Mouse (Mus musculus): Measurements from ENCODE around the gene Cyp4v3. TPM values are rescaled to one million over a fixed set of nuclear protein-coding genes. Genes with fewer than 3 reads are reported as not detected.

Gene Cyp4v3
- polyA plus RNA-seq, 1 experiment from 2014 or later, result 0.24 TPM

DNA sequence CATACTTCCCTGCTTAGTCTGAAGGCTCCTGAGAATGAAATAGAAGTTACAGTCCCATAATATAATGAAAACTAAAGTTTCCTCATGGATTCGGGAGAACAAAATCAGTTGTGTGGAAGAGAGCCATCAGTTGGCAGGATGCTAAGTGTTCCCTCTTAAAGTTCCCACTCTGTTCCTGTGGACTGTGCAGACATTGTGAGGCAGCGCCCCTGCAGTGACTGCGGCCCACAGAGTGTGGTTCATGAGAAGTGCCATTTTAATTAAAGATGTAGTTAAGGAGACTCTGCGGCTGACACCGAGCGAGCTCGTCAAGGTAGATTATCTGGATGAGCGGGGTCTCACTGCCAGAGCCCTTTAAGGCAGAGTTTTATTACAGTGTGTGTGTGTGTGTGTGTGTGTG is 30.6 kb downstream of the Cyp4v3 start:
- no peaks in the 10 kb centered on the region for H3K36me3 ChIP-seq
- H3K9me3 ChIP-seq (replicated peaks), result no peaks in the 10 kb centered on the region
- no peak overlapping the region for H3K4me3 ChIP-seq
- H3K27me3 ChIP-seq (ENCODE audit: low read depth, poor library complexity, severe bottlenecking), result no peaks in the 10 kb centered on the region
- DNase-seq (ENCODE audit: low spot score), result no peak
- 71% methylated on average over 8 of the region's 8 CpGs for whole genome bisulfite sequencing
- H3K27ac ChIP-seq, result no peak overlapping the region
- no peaks in the 10 kb centered on the region for H3K4me1 ChIP-seq

DNA sequence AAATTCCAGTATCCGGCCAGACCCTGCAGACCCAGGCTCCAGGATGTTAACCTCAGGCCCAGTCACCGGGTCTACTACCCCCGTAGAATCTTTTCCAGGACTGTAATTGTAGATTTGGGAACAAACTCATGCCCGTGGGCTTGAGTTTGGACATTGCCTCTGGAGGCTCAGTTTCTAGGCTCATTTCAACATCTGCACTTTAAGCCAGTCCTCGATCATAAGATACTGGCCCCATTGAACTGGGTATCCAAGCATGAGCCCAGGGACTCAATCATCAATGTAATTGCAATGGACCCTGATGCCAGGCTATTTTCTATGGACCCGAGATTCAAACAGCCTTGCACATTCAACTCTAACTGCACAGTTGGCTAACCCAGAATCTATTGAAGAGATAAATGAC is 37.7 kb downstream of the Cyp4v3 start:
- Histone ChIP-seq H3K27ac (no peak overlapping the region), H3K9me3 (replicated peaks) (no peaks in the 10 kb centered on the region), H3K4me3 (no peak overlapping the region), H3K4me1 (no peaks in the 10 kb centered on the region), H3K27me3 (ENCODE audit: low read depth, poor library complexity, severe bottlenecking) (no peaks in the 10 kb centered on the region), H3K36me3 (no peaks in the 10 kb centered on the region)
- DNase-seq (ENCODE audit: low spot score), result no peak
- WGBS, result 92% methylated on average over 6 of the region's 6 CpGs

DNA sequence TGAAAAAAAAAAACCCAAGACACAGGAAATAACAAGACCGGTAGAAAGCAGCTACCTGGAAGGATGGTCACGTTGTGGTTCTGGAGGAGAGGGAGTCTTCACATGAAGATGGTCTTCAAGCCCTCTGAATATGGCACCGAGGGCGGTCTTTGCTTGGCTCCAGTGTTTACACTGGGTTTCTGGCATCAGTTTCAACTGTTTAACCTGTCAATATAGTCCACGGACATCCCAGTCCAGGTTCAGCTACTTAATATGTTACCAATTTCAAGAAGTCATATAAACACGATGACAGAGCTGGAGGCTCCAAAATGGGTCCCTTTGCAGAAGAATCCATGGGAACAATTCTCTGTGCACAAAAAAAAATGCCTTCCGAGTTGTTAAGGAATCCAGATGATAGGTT is 38.3 kb downstream of the Cyp4v3 start, which contains the start of gene Klkb1:
Klkb1 (minus strand) TSS at position 173 of the 400 bp plus-strand sequence.
- no peak within 1 kb of the TSS for H3K27ac ChIP-seq
- no peaks in the 10 kb centered on the region for H3K9me3 ChIP-seq (replicated peaks)
- H3K27me3 ChIP-seq (ENCODE audit: low read depth, poor library complexity, severe bottlenecking), result no peaks in the 10 kb centered on the region
- no peaks in the 10 kb centered on the region for H3K36me3 ChIP-seq
- 93% methylated on average over 7 of the region's 7 CpGs for WGBS
- no peak within 1 kb of the TSS for H3K4me3 ChIP-seq
- DNase-seq (ENCODE audit: low spot score), result no peak
- H3K4me1 ChIP-seq, result no peaks in the 10 kb centered on the region

DNA sequence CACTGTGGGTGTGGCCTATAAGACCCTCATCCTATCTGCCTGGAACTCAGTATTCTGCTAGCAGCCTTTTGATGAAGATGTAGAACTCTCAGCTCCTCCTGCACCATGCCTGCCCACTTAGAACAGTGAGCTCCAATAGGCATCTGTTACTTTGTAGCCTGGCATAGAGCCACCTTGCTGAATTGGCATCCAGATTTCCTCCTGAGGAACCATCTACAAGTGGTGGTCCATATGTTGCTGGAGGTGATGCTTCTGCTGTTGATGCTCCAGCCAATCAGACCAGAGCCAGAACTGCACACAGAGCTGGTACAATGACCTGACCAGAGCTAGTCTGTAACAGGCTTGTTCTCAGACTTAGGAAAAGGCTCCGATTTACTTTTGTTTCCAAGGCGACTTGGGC is 41.2 kb downstream of the Cyp4v3 start:
- H3K9me3 ChIP-seq (replicated peaks), result no peaks in the 10 kb centered on the region
- H3K27me3 ChIP-seq (ENCODE audit: low read depth, poor library complexity, severe bottlenecking), result no peaks in the 10 kb centered on the region
- no peak overlapping the region for H3K27ac ChIP-seq
- no peaks in the 10 kb centered on the region for H3K4me1 ChIP-seq
- WGBS, result 91% methylated on average over 2 of the region's 2 CpGs
- H3K36me3 ChIP-seq, result no peaks in the 10 kb centered on the region
- no peak for DNase-seq (ENCODE audit: low spot score)
- H3K4me3 ChIP-seq, result no peak overlapping the region

DNA sequence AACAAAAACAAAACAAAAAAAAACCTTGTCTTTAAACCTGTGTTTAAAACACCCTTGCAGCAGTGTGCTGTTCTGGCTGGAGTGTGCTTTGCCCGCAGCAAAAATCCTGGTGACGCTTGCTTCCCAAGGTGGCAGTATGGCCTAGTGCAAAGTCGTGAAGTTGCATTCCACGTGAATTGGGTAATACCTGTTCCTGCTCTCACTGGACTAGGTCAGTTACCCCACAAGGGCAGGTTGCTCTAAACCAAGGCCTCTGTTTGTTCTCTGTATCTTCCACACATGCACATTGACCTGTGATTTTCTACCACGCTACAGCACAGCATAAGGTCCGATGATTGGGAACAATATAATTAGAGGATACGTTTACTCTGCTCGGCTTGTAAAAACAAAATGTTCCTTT is 51.4 kb downstream of the Cyp4v3 start:
- no peaks in the 10 kb centered on the region for H3K4me1 ChIP-seq
- no peaks in the 10 kb centered on the region for H3K27me3 ChIP-seq (ENCODE audit: low read depth, poor library complexity, severe bottlenecking)
- H3K27ac ChIP-seq, result no peak overlapping the region
- H3K4me3 ChIP-seq, result no peak overlapping the region
- no peaks in the 10 kb centered on the region for H3K9me3 ChIP-seq (replicated peaks)
- H3K36me3 ChIP-seq, result no peaks in the 10 kb centered on the region
- DNase-seq (ENCODE audit: low spot score), result no peak
- WGBS, result 85% methylated on average over 8 of the region's 8 CpGs

DNA sequence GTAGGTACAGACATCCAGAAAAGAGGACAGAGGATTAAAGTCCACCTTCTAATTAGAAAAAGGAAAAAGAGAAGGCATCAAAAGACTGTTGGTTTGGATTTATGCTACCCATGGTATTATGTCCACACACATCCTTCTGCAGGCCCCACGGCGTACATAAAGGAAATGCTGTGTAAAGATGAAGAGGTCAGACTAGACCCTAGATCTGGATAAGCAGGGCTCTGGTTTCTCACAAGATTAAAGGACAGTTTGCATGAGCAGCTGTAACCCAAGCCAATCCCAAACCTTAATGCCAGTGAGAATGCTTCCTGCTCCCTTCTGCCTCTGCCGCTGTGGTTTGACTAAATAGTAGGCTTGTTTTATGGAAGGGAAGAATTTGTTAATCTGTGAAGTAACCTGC is 55.6 kb downstream of the Cyp4v3 start:
- DNase-seq (ENCODE audit: low spot score), result no peak
- H3K4me1 ChIP-seq, result no peaks in the 10 kb centered on the region
- H3K9me3 ChIP-seq (replicated peaks), result no peaks in the 10 kb centered on the region
- no peaks in the 10 kb centered on the region for H3K36me3 ChIP-seq
- WGBS, result 76% methylated on average over 3 of the region's 3 CpGs
- no peak overlapping the region for H3K4me3 ChIP-seq
- no peak overlapping the region for H3K27ac ChIP-seq
- no peaks in the 10 kb centered on the region for H3K27me3 ChIP-seq (ENCODE audit: low read depth, poor library complexity, severe bottlenecking)

DNA sequence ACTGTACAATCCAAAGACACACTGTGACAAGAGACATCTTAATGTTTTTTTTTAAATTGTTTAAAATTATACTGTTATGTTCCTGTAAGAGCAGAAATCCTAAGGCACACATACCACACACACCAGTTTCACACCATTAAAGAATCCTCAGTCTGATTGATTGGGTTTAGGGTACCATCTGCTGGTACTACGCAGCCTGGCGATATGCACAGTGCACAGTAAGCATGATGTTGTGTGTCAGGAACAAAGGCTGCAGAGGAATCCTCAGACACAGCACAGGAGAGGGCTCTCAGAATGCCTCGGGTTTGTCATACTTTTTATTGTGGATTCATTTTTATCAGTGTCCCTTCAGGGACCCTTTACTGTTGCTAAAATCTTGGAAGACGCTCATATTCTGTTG is 58.7 kb downstream of the Cyp4v3 start:
- H3K4me1 ChIP-seq, result no peaks in the 10 kb centered on the region
- no peaks in the 10 kb centered on the region for H3K9me3 ChIP-seq (replicated peaks)
- H3K27me3 ChIP-seq (ENCODE audit: low read depth, poor library complexity, severe bottlenecking), result no peaks in the 10 kb centered on the region
- WGBS, result 88% methylated on average over 4 of the region's 4 CpGs
- H3K36me3 ChIP-seq, result no peaks in the 10 kb centered on the region
- H3K27ac ChIP-seq, result no peak overlapping the region
- DNase-seq (ENCODE audit: low spot score), result no peak
- H3K4me3 ChIP-seq, result no peak overlapping the region

DNA sequence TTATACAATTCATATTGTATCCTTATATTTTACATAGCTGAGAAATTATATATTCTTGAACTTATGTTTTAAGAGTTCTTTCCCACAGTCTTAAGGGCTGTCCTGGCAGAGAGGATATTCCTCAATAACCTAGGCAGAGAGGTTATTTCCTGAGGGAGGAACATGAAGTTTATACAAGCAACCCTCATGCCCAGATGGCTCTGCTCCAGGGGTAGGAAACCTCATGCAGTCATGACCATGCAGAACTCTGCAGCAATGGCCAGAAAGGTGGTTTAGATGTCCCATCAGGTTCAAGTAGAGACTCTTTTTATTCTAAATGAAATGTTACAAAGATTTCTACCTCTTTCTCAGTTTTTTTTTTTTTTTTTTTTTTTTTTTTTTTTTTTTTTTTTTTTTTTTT is 64.0 kb downstream of the Cyp4v3 start:
- Histone ChIP-seq H3K36me3 (no peaks in the 10 kb centered on the region), H3K27me3 (ENCODE audit: low read depth, poor library complexity, severe bottlenecking) (no peaks in the 10 kb centered on the region), H3K4me3 (no peak overlapping the region), H3K9me3 (replicated peaks) (no peaks in the 10 kb centered on the region), H3K27ac (no peak overlapping the region), H3K4me1 (no peaks in the 10 kb centered on the region)
- no peak for DNase-seq (ENCODE audit: low spot score)

DNA sequence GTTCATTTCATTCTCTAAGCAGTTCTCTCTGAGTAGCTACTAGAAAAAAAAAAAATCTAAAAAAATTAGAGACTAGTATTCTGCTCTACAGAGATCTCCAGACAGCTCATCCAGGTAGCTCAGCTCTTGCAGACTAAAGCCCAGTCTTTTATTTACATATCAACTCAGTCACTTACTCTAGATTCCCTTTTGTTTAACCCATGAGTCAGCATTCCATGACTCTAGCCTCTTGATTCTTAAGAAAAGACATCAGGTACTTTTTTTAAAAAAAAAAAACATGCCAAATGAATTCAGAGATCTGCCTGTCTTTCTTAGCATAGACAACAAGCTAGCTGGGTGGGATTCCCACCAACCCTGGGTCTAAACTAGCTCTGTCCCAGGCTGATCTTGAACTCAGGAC is 64.5 kb downstream of the Cyp4v3 start:
- Histone ChIP-seq H3K4me1 (no peaks in the 10 kb centered on the region), H3K27ac (no peak overlapping the region), H3K4me3 (no peak overlapping the region), H3K27me3 (ENCODE audit: low read depth, poor library complexity, severe bottlenecking) (no peaks in the 10 kb centered on the region), H3K36me3 (no peaks in the 10 kb centered on the region), H3K9me3 (replicated peaks) (no peaks in the 10 kb centered on the region)
- no peak for DNase-seq (ENCODE audit: low spot score)

DNA sequence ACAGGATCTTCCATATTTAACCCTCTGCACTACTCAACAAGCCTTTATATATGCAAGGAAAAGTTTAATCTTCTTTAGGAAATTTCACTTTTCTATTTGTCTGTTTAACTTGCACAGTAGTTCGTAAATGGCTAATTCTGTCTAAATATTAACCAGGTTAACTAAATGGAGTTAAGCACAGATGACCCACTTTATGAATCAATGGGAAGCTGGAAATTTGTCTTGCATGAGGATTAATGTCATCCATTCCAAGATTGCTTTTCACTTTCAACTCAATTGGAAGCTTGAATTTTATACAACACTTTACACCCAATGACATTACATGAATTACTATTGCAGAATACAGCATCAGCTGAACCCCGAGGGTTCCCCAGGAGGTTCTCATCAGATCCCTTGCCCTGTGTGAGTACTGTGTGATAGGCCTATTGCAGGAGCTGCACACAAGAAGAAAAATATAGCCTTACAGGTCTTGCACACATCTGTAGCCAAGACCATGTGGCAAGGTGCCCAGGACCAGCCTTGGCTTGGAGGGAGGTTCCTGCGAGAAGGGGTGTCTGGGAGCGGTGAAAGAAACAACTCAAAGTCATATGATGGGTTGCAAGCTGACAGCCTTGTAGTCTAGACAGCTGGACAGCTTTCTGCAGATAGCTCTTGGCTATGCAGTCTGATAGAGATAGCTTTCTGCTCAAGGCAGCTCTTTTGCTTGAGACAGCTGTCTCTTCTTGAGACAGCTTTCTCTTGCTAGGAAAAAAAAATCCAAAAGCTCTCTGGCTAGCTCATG is 65.2 kb downstream of the Cyp4v3 start:
- WGBS, result 92% methylated on average over 4 of the region's 4 CpGs

DNA sequence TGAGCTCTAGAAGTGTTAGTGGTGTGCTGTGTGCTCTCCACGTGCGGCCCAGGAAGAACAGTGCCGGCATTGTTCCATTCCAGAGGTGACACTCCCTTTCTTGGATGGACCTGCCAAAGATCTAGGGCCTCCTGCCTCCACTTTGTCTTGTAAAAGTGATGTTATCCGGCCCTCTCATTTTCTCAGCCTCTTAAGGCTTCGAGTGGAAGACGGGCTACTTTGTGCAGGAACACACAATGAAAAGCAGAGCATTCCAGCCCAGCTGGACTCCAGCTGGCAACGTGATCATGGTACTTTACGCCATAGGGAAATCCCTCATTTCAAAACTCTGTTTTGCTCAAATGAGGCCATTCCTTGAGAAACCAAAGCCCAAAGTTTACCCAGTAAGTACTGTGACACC is 66.0 kb downstream of the Cyp4v3 start:
- Histone ChIP-seq H3K4me3 (no peak overlapping the region), H3K4me1 (no peaks in the 10 kb centered on the region), H3K36me3 (no peaks in the 10 kb centered on the region), H3K27me3 (ENCODE audit: low read depth, poor library complexity, severe bottlenecking) (no peaks in the 10 kb centered on the region), H3K27ac (no peak overlapping the region), H3K9me3 (replicated peaks) (no peaks in the 10 kb centered on the region)
- DNase-seq (ENCODE audit: low spot score), result no peak
- 81% methylated on average over 8 of the region's 8 CpGs for WGBS

More for the DNA sequence above, 65.2 kb downstream of the Cyp4v3 start:
- no peaks in the 10 kb centered on the region for H3K4me1 ChIP-seq
- no peaks in the 10 kb centered on the region for H3K36me3 ChIP-seq
- H3K27ac ChIP-seq, result no peak overlapping the region
- H3K4me3 ChIP-seq, result no peak overlapping the region
- no peak for DNase-seq (ENCODE audit: low spot score)
- no peaks in the 10 kb centered on the region for H3K9me3 ChIP-seq (replicated peaks)
- no peaks in the 10 kb centered on the region for H3K27me3 ChIP-seq (ENCODE audit: low read depth, poor library complexity, severe bottlenecking)

DNA sequence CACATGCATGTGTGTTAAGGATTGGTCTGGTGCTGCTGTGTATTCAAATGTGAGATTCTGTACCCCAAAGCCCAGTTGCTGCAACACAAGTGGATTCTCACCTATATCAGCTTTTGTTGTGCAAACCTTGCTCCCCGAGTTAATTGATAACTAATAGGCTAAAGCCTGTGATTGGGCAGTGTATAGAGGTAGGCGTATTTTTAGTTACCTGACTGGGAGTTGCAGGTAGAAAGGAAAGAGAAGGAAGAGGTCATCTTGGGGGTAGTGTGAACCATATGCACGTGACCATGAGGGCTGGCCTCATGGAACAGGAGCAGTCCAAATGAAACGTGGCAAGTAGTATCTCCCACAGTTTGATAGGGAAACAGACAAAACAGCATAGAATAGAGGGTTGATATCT is 68.1 kb downstream of the Cyp4v3 start:
- 92% methylated on average over 4 of the region's 4 CpGs for WGBS
- Histone ChIP-seq H3K27me3 (ENCODE audit: low read depth, poor library complexity, severe bottlenecking) (no peaks in the 10 kb centered on the region), H3K9me3 (replicated peaks) (no peaks in the 10 kb centered on the region)

DNA sequence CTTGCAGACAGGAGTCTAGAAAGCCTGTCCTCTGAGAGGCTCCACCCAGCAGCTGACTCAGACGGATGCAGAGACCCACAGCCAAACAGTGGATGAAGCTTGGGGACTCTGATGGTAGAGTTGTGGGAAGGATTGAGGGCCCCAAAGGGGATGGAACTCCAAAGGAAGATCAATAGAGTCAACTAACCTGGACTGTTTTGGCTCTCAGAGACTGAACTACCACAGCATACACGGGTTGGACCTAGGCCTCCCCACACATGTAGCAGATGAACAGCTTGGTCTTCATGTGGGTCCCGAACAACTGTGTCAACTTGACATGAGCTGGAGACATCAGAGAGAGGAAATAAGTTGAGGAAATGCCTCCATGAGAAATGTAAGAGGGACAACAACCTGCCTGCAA is 70.2 kb downstream of the Cyp4v3 start:
- Histone ChIP-seq H3K36me3 (no peaks in the 10 kb centered on the region), H3K4me3 (no peak overlapping the region), H3K9me3 (replicated peaks) (no peaks in the 10 kb centered on the region), H3K4me1 (no peaks in the 10 kb centered on the region), H3K27me3 (ENCODE audit: low read depth, poor library complexity, severe bottlenecking) (no peaks in the 10 kb centered on the region), H3K27ac (no peak overlapping the region)
- DNase-seq (ENCODE audit: low spot score), result no peak
- 84% methylated on average over 3 of the region's 3 CpGs for WGBS

More for the DNA sequence above, 68.1 kb downstream of the Cyp4v3 start:
- no peaks in the 10 kb centered on the region for H3K36me3 ChIP-seq
- H3K27ac ChIP-seq, result no peak overlapping the region
- no peaks in the 10 kb centered on the region for H3K4me1 ChIP-seq
- H3K4me3 ChIP-seq, result no peak overlapping the region
- no peak for DNase-seq (ENCODE audit: low spot score)

DNA sequence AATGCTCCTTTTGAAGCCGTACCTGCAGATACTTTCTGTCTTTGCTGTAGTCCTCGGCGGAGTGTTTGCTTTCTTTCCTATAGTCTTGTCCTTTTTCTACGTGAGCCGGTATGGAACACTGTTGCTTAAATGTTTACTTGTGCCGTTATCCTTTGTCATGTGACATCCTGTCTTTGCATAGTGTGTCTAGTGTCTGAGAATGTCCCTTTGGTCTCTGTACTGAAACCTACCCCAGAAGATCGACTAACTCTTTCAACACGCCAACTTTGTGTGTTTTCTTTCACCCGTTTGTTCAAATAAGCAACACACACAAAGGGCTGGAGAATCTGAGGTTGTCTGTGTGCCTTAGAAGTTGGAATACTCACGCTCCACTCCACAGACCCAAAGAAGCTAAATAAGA is 71.1 kb downstream of the Cyp4v3 start, which contains the start of gene F11:
F11 (minus strand) TSS at position 112 of the 400 bp plus-strand sequence.
- Histone ChIP-seq H3K4me3 (no peak within 1 kb of the TSS), H3K27ac (no peak within 1 kb of the TSS), H3K9me3 (replicated peaks) (no peaks in the 10 kb centered on the region), H3K4me1 (no peaks in the 10 kb centered on the region), H3K27me3 (ENCODE audit: low read depth, poor library complexity, severe bottlenecking) (no peaks in the 10 kb centered on the region), H3K36me3 (no peaks in the 10 kb centered on the region)
- DNase-seq (ENCODE audit: low spot score), result no peak
- 92% methylated on average over 10 of the region's 10 CpGs for WGBS

Measured in limb, embryonic 10.5 days (tissue).